Mouse (Mus musculus): ENCODE results near the gene Syp. TPM values are rescaled to one million over a fixed set of nuclear protein-coding genes. Genes with fewer than 3 reads are reported as not detected.

Gene Syp
- total RNA-seq, 1 experiment from 2014 or later = 34.6 TPM

Other genes with a start within 250 kb of the Syp start
- gene Foxp3, start 64.8 kb upstream of the Syp start, total RNA-seq (2021) = not detected in 2 replicates
- gene Ppp1r3f, start 64.2 kb upstream of the Syp start, total RNA-seq (2021) = 4.2 and 4.6 TPM in 2 replicates
- 30.3 and 32.3 TPM in 2 replicates for gene Ccdc22, start 33.0 kb upstream of the Syp start, total RNA-seq (2021)
- not detected in 2 replicates for gene Cacna1f, start 31.4 kb upstream of the Syp start, total RNA-seq (2021)
- gene Prickle3, start 18.8 kb downstream of the Syp start, total RNA-seq (2021) = 17.9 and 20.0 TPM in 2 replicates
- gene Plp2, start 32.9 kb downstream of the Syp start, total RNA-seq (2021) = 62.4 and 70.9 TPM in 2 replicates
- 0.52 and 0.86 TPM in 2 replicates for gene Magix, start 42.8 kb downstream of the Syp start, total RNA-seq (2021)
- gene Gpkow, start 58.7 kb downstream of the Syp start, total RNA-seq (2021) = 50.4 and 54.9 TPM in 2 replicates
- 79.0 and 80.8 TPM in 2 replicates for gene Wdr45, start 75.9 kb downstream of the Syp start, total RNA-seq (2021)
- not detected in 2 replicates for gene Gm45208, start 83.8 kb downstream of the Syp start, total RNA-seq (2021)
- 8.4 and 11.0 TPM in 2 replicates for gene Praf2, start 90.0 kb downstream of the Syp start, total RNA-seq (2021)
- gene Ccdc120, start 112.4 kb downstream of the Syp start, total RNA-seq (2021) = 4.4 and 6.0 TPM in 2 replicates
- 40.7 and 45.0 TPM in 2 replicates for gene Tfe3, start 124.1 kb downstream of the Syp start, total RNA-seq (2021)
- gene Gripap1, start 151.3 kb downstream of the Syp start, total RNA-seq (2021) = 61.2 and 64.9 TPM in 2 replicates
- 1.0 and 1.2 TPM in 2 replicates for gene Kcnd1, start 183.8 kb downstream of the Syp start, total RNA-seq (2021)
- gene Otud5, start 202.9 kb downstream of the Syp start, total RNA-seq (2021) = 74.6 and 83.3 TPM in 2 replicates
- 11.1 and 12.3 TPM in 2 replicates for gene Pim2, start 239.8 kb downstream of the Syp start, total RNA-seq (2021)
- gene Slc35a2, start 245.6 kb downstream of the Syp start, total RNA-seq (2021) = 43.1 and 81.5 TPM in 2 replicates